Mouse (Mus musculus) neural tube, embryonic 14.5 days (tissue): Measurements from ENCODE around the gene Cenph. TPM values are rescaled to one million over a fixed set of nuclear protein-coding genes. Genes with fewer than 3 reads are reported as not detected.

Experiments used
- ATAC-seq: fragments of 200-750 bp; cut with Nextera tagmentation; 2 replicates; pipeline ENCODE4 v1.8.0; 2017; ENCODE audit warnings: low read depth, mild to moderate bottlenecking, moderate TSS enrichment, moderate library complexity
- H3K27ac ChIP-seq: fragments of 300-500 bp; sonication (generic); 2 replicates; pipeline ENCODE4 v1.5.1; 2014; ENCODE audit warnings: low read depth, mild to moderate bottlenecking, control low read depth, low read length, moderate library complexity, mixed read lengths
- H3K27me3 ChIP-seq: fragments of 300-500 bp; sonication (generic); 2 replicates; pipeline ENCODE4 v1.6.1; 2014; ENCODE audit warnings: low read length; ENCODE audit not compliant: control insufficient read depth, insufficient read depth
- H3K36me3 ChIP-seq: fragments of 300-500 bp; sonication (generic); 2 replicates; pipeline ENCODE4 v1.6.1; 2014; ENCODE audit warnings: low read length, mixed read lengths; ENCODE audit not compliant: control insufficient read depth, insufficient read depth
- H3K4me1 ChIP-seq: fragments of 300-500 bp; sonication (generic); 2 replicates; pipeline ENCODE4 v1.6.1; 2014; ENCODE audit warnings: low read length; ENCODE audit not compliant: control insufficient read depth, insufficient read depth
- H3K4me2 ChIP-seq: fragments of 300-500 bp; sonication (generic); 2 replicates; pipeline ENCODE4 v1.6.1; 2014; ENCODE audit warnings: mild to moderate bottlenecking, low read depth, low read length, control low read depth
- H3K4me3 ChIP-seq: fragments of 300-500 bp; sonication (generic); 2 replicates; pipeline ENCODE4 v1.5.1; 2014; ENCODE audit warnings: low read depth, low read length, control low read depth, mixed read lengths
- H3K9ac ChIP-seq: fragments of 300-500 bp; sonication (generic); replicated peaks from 2 replicates; pipeline ENCODE4 v1.6.1; 2014; ENCODE audit warnings: low read depth, mild to moderate bottlenecking, control low read depth, low read length, mixed read lengths
- H3K9me3 ChIP-seq: fragments of 300-500 bp; sonication (generic); 2 replicates; pipeline ENCODE4 v1.6.1; 2016; ENCODE audit warnings: low read length; ENCODE audit not compliant: control insufficient read depth
- WGBS: fragments of 180-500 bp; shearing (Covaris S2); extraction: QIAGEN DNeasy Blood & Tissue Kit; methylation state at CpG from one replicate; pipeline ENCODE4 v1.1.7; 2014; 5-methylcytosine and 5-hydroxymethylcytosine counted together
- polyA plus RNA-seq: library from polyadenylated mRNA; unstranded; fragments of >200 nt; fragmentation: Nextera tagmentation; extraction: Ambion mirVana; gene quantifications from 2 replicates; pipeline ENCODE4 v1.2.1, GENCODE M21; 2014

Cenph gene
- polyA plus RNA-seq, 1 experiment from 2014 or later = 4.4 TPM

DNA sequence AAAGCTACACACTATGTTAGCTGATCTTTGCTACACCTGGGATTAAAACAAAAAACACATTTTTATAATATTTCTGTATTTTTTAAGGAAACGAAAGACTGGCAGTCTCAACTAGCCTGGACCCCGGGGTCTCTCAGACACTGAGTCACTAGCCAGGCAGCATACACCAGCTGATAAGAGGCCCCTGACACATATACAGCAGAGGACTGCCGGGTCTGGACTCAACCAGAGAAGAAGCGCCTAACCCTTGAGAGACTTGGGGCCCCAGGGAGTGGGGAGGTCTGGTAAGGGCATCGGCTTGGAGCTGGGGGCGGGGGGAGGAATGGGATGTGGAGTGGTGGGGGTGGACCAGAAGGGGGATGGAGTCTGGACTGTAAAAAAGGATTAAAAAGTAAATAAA, 22.7 kb downstream of the Cenph start:
- Histone ChIP-seq H3K27ac (no peak overlapping the region), H3K36me3 (no peaks in the 10 kb centered on the region), H3K4me2 (no peak overlapping the region), H3K4me3 (no peak overlapping the region), H3K27me3 (no peaks in the 10 kb centered on the region), H3K4me1 (no peaks in the 10 kb centered on the region), H3K9me3 (no peaks in the 10 kb centered on the region), H3K9ac (no peak overlapping the region)
- ATAC-seq = no peak
- 87% methylated on average over 6 of the region's 6 CpGs for WGBS

DNA sequence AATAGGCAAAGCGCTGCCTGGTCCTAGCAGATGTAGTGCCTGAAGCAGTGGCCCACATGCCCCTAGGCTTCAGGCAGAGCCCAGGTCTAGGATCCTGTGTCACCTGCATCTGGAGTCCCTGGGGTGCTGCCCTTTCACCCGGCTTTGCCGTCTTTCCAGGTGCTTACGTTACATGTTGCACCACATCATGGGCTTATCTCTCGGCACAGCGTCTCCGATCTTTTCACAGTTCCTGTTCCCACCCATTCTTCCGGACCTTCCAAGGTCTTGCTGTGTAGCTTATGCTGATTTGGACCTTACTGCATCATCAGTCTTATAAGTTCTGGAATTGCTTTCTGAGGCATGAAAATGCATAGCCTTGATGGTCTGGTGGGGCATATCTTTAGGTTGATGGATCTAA, 23.2 kb downstream of the Cenph start:
- ATAC-seq = no peak
- Histone ChIP-seq H3K9me3 (no peaks in the 10 kb centered on the region), H3K27me3 (no peaks in the 10 kb centered on the region), H3K4me3 (no peak overlapping the region), H3K4me1 (no peaks in the 10 kb centered on the region), H3K9ac (no peak overlapping the region), H3K27ac (no peak overlapping the region), H3K4me2 (no peak overlapping the region), H3K36me3 (no peaks in the 10 kb centered on the region)
- WGBS = 93% methylated on average over 8 of the region's 8 CpGs

DNA sequence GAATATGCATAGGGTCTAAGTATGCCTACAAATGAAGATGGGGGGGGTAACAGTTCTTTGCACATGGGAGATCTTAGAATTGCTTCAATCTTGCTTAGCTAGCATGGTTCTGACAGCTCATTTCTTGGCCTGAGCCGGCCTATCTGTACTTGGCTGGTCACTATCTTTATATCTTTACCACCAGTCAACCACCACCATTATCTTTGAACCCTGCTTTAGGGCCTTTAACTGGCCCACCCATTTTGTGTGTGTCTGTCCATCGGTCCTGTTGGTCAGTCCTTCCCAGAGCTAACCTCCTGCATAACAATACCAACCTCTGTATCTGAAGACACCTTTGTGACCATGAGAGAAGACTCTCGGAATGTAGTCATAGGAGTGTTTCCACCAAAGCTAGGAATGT, 24.3 kb downstream of the Cenph start:
- Histone ChIP-seq H3K27me3 (no peaks in the 10 kb centered on the region), H3K4me2 (no peak overlapping the region), H3K27ac (no peak overlapping the region), H3K9me3 (no peaks in the 10 kb centered on the region), H3K9ac (no peak overlapping the region), H3K36me3 (no peaks in the 10 kb centered on the region), H3K4me3 (no peak overlapping the region), H3K4me1 (no peaks in the 10 kb centered on the region)
- WGBS = 86% methylated on average over 3 of the region's 3 CpGs
- ATAC-seq = no peak

DNA sequence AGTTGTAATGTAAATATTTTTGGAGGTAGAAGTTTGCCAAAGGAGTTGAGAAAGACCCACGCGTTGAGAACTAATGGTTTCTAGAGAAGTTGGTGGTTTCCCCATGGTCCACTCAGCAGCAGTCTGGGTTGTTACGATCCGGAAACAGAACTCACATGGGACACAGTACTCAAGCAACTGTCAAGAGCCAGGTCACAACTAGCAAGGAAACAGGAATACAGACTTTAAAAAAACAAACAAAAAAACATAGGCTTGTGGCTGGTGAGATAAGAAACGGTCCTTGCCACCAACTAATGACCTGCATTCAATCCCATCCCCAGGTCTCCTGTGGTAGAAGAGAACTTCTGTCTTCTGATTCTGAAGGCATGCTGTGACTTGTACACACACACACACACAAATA, 24.9 kb downstream of the Cenph start:
- no peaks in the 10 kb centered on the region for H3K4me1 ChIP-seq
- no peak overlapping the region for H3K9ac ChIP-seq
- no peaks in the 10 kb centered on the region for H3K9me3 ChIP-seq
- no peaks in the 10 kb centered on the region for H3K27me3 ChIP-seq
- H3K36me3 ChIP-seq = no peaks in the 10 kb centered on the region
- H3K4me3 ChIP-seq = no peak overlapping the region
- ATAC-seq = no peak
- WGBS = 79% methylated on average over 5 of the region's 5 CpGs
- no peak overlapping the region for H3K4me2 ChIP-seq
- no peak overlapping the region for H3K27ac ChIP-seq

DNA sequence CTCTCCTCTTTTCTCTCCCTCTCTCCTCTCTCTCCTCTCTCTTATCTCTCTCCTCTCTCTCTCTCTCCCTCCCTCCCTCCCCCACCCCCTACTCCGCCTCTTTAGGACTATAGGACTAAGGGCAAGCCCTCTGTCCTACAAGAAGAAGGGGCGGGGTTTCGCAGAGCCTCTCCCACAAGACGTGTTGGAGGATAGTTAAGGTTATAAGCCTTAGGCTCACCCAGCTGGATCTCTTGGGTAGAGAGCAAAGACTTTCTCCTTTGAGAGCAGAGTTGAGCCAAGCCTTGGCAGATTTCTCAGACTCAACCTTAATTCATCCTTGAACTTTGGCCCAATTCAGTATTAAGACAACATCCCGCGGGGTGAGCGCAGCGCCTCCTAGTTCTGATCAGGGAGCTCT, 27.1 kb downstream of the Cenph start:
- Histone ChIP-seq H3K36me3 (no peaks in the 10 kb centered on the region), H3K4me1 (no peaks in the 10 kb centered on the region), H3K9ac (no peak overlapping the region), H3K9me3 (no peaks in the 10 kb centered on the region), H3K27me3 (no peaks in the 10 kb centered on the region), H3K27ac (no peak overlapping the region), H3K4me2 (no peak overlapping the region), H3K4me3 (no peak overlapping the region)
- no peak for ATAC-seq
- WGBS = 58% methylated on average over 8 of the region's 8 CpGs

DNA sequence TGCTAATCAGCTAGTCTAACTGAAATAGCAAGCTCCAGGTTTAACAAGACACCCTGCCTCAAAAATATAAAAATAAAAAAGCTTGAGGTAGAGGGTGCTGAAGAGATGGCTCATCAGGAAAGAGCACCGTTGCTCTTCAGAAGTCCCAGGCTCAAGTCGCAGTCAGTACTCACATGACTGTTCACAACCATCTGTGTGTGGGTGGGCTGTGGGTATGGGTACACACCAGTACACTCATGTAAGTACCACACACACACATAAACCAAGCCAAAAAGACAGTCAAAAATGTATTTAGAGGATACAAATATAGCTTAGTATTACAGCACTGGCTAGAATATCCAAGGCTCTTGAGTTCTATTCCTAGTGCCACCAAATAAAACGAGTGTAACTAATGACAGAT, 29.6 kb downstream of the Cenph start:
- Histone ChIP-seq H3K4me3 (no peak overlapping the region), H3K9me3 (no peaks in the 10 kb centered on the region), H3K4me2 (no peak overlapping the region), H3K9ac (no peak overlapping the region), H3K36me3 (no peaks in the 10 kb centered on the region), H3K4me1 (peaks cover 5% of the 10 kb centered on the region; the same call in 1 of the 2 replicates), H3K27me3 (no peaks in the 10 kb centered on the region), H3K27ac (no peak overlapping the region)
- 90% methylated on average over 3 of the region's 3 CpGs for WGBS
- no peak for ATAC-seq

DNA sequence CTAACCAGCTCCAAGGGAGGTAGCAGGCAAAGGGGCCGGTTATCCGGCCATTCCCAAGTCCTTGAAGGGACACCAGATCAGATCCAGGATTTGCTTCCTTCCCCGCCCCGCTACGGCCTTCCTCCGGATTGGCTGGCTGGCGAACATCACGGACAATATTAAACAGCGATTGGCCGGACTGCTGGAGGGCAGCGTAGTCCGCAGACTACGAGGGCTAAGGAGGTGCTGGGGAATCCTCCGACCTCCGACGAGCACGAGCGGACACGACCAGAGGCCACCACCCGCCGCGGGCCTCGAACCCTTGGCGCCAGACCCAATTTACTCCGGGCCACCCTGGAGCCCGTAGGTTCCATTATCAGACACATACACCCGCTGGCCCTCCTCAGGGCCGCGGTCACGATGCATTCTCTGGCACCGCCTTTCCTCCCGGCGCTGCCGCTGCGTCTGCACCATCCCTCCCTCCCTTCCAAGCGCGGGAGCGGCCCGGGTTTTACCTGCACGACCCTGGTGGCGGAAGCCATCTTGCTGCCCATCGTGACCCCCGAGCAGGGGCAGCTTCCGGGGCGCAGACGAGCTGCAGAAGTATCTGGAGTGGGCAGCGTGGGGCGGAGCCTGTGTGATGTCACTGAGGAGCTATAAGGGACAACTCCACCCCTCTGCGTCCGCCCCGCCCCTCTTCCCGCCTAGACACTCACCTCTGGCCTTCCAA, 31.5 kb downstream of the Cenph start, which contains the start of gene Mrps36:
TSS of gene Mrps36 (minus strand) at position 624 of the 709 bp plus-strand sequence.
- Histone ChIP-seq H3K27ac (peak within 1 kb of the TSS; percentile 94), H3K4me1 (peaks cover 5% of the 10 kb centered on the region; the same call in 1 of the 2 replicates), H3K4me2 (peak within 1 kb of the TSS; percentile 51), H3K9ac (peak within 1 kb of the TSS; percentile 80), H3K27me3 (no peaks in the 10 kb centered on the region), H3K9me3 (no peaks in the 10 kb centered on the region), H3K36me3 (no peaks in the 10 kb centered on the region), H3K4me3 (peak within 1 kb of the TSS; percentile 55)
- ATAC-seq = peak; percentile 98
- under 1% methylated on average over 52 of the region's 52 CpGs for WGBS

DNA sequence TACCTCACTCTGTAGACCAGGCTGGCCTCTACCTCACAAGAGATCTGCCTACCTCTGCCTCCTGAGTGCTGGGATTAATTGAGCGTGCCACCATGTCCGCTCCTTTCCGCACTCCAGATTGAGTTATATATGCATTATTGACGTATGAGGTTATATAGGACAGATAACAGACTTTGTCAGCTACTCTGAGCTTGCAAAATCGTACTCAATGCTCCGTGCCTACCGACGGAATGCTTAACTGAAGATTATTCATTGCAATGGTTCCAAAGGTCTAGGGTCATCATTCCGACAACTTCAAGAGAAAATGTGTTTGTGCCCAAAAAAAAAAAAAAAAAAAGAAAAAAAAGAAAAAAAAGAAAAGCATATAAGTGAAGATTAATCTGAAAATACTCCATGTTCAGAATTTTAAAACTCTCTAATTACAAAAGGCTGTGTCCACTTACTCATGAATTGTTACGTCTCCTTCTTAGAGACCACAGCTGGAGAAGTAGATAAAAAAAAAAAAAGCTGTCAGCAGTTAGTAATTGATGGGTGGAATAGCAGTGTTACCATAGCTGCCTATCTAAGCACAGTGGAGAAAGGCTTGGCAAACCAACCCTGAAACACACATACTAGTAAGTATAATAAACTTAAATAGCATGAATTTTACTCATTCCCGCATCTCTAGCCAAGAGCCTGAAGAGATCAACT, 32.2 kb downstream of the Cenph start:
- Histone ChIP-seq H3K4me1 (peaks cover 5% of the 10 kb centered on the region; the same call in 1 of the 2 replicates), H3K4me3 (peak overlapping the region; percentile 55), H3K4me2 (peak overlapping the region; percentile 51), H3K9ac (peak overlapping the region; percentile 80), H3K27me3 (no peaks in the 10 kb centered on the region), H3K36me3 (no peaks in the 10 kb centered on the region), H3K27ac (peak overlapping the region; percentile 94), H3K9me3 (no peaks in the 10 kb centered on the region)
- 66% methylated on average over 11 of the region's 11 CpGs for WGBS
- ATAC-seq = peak; percentile 65

DNA sequence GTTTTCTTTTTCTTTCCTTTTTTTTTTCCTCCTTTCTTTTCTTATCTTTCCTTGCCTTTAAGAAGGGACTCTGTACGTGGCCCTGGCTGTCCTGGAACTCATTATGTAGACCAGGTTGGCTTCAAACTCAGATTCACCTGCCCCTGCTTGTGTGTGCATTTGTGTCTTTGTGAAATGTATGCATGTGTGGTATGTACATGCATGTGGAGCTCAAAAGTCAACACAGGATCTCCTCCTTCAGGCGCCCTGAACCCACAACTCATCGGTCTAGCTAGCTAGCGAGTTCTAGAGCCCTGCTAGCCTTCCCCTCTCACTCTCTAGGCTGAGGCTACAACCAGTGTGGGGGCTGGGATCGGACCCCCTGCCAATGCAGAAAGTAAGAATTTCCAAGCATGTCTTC, 32.9 kb downstream of the Cenph start:
- Histone ChIP-seq H3K27me3 (no peaks in the 10 kb centered on the region), H3K36me3 (no peaks in the 10 kb centered on the region), H3K27ac (no peak overlapping the region), H3K9ac (no peak overlapping the region), H3K4me2 (peak overlapping the region; percentile 51; the same call in 1 of the 2 replicates), H3K9me3 (no peaks in the 10 kb centered on the region), H3K4me3 (no peak overlapping the region), H3K4me1 (peaks cover 5% of the 10 kb centered on the region; the same call in 1 of the 2 replicates)
- ATAC-seq = no peak
- WGBS = 92% methylated on average over 5 of the region's 5 CpGs
